Mouse (Mus musculus): ENCODE data around the gene Lhx3. TPM values are rescaled to one million over a fixed set of nuclear protein-coding genes. Genes with fewer than 3 reads are reported as not detected.

Lhx3 gene
- polyA plus RNA-seq, 1 experiment from 2014 or later, result 10.1 TPM

GRCm38 (mm10) chr2:26236681-26237289, 28.7 kb upstream of the Lhx3 start:
- no peaks in the 10 kb centered on the region for H3K36me3 ChIP-seq (ENCODE audit: control insufficient read depth, insufficient read depth, low read length)
- no peaks in the 10 kb centered on the region for H3K27me3 ChIP-seq (ENCODE audit: control insufficient read depth, insufficient read depth, low read length)
- H3K4me2 ChIP-seq (ENCODE audit: low read depth, low read length), result peak overlapping the region; percentile 84
- H3K27ac ChIP-seq (ENCODE audit: low read depth, low read length), result peak overlapping the region; percentile 81
- peak overlapping the region; percentile 94 for H3K4me3 ChIP-seq (ENCODE audit: low read depth, low read length)
- peaks cover 13% of the 10 kb centered on the region; the same call in 1 of the 2 replicates for H3K4me1 ChIP-seq (ENCODE audit: control insufficient read depth, insufficient read depth, low read length)
- under 1% methylated on average over 37 of the region's 51 CpGs for WGBS
- no peaks in the 10 kb centered on the region for H3K9me3 ChIP-seq (ENCODE audit: control insufficient read depth, low read length)
- H3K9ac ChIP-seq (replicated peaks; ENCODE audit: low read depth, low read length), result peak overlapping the region; percentile 88
- ATAC-seq (ENCODE audit: low read depth), result peak; percentile 63

- H3K4me2 ChIP-seq (ENCODE audit: low read depth, low read length), result no peak overlapping the region
- H3K27ac ChIP-seq (ENCODE audit: low read depth, low read length), result no peak overlapping the region
- 81% methylated on average over 2 of the region's 2 CpGs for WGBS
- no peak overlapping the region for H3K9ac ChIP-seq (replicated peaks; ENCODE audit: low read depth, low read length)
- no peaks in the 10 kb centered on the region for H3K27me3 ChIP-seq (ENCODE audit: control insufficient read depth, insufficient read depth, low read length)
- H3K36me3 ChIP-seq (ENCODE audit: control insufficient read depth, insufficient read depth, low read length), result no peaks in the 10 kb centered on the region
- H3K4me3 ChIP-seq (ENCODE audit: low read depth, low read length), result no peak overlapping the region
- H3K9me3 ChIP-seq (ENCODE audit: control insufficient read depth, low read length), result no peaks in the 10 kb centered on the region
- H3K4me1 ChIP-seq (ENCODE audit: control insufficient read depth, insufficient read depth, low read length), result peaks cover 7% of the 10 kb centered on the region; the same call in 1 of the 2 replicates
- ATAC-seq (ENCODE audit: low read depth), result no peak
Observed at GRCm38 (mm10) chr2:26234771-26235170, 26.7 kb upstream of the Lhx3 start.

GRCm38 (mm10) chr2:26234253-26234652, 26.2 kb upstream of the Lhx3 start:
- Histone ChIP-seq H3K9me3 (ENCODE audit: control insufficient read depth, low read length) (no peaks in the 10 kb centered on the region), H3K9ac (replicated peaks; ENCODE audit: low read depth, low read length) (no peak overlapping the region), H3K36me3 (ENCODE audit: control insufficient read depth, insufficient read depth, low read length) (no peaks in the 10 kb centered on the region), H3K27me3 (ENCODE audit: control insufficient read depth, insufficient read depth, low read length) (no peaks in the 10 kb centered on the region), H3K4me2 (ENCODE audit: low read depth, low read length) (no peak overlapping the region), H3K4me1 (ENCODE audit: control insufficient read depth, insufficient read depth, low read length) (peaks cover 7% of the 10 kb centered on the region; the same call in 1 of the 2 replicates), H3K27ac (ENCODE audit: low read depth, low read length) (no peak overlapping the region), H3K4me3 (ENCODE audit: low read depth, low read length) (no peak overlapping the region)
- ATAC-seq (ENCODE audit: low read depth), result no peak
- 72% methylated on average over 5 of the region's 5 CpGs for WGBS

- no peaks in the 10 kb centered on the region for H3K36me3 ChIP-seq (ENCODE audit: control insufficient read depth, insufficient read depth, low read length)
- no peak overlapping the region for H3K9ac ChIP-seq (replicated peaks; ENCODE audit: low read depth, low read length)
- H3K27ac ChIP-seq (ENCODE audit: low read depth, low read length), result no peak overlapping the region
- WGBS, result 90% methylated on average over 3 of the region's 3 CpGs
- H3K27me3 ChIP-seq (ENCODE audit: control insufficient read depth, insufficient read depth, low read length), result no peaks in the 10 kb centered on the region
- no peaks in the 10 kb centered on the region for H3K9me3 ChIP-seq (ENCODE audit: control insufficient read depth, low read length)
- H3K4me2 ChIP-seq (ENCODE audit: low read depth, low read length), result no peak overlapping the region
- peaks cover 5% of the 10 kb centered on the region; the same call in 1 of the 2 replicates for H3K4me1 ChIP-seq (ENCODE audit: control insufficient read depth, insufficient read depth, low read length)
- ATAC-seq (ENCODE audit: low read depth), result no peak
- no peak overlapping the region for H3K4me3 ChIP-seq (ENCODE audit: low read depth, low read length)
Observed at GRCm38 (mm10) chr2:26231366-26231765, 23.3 kb upstream of the Lhx3 start.

GRCm38 (mm10) chr2:26230253-26230652, 22.2 kb upstream of the Lhx3 start:
- no peaks in the 10 kb centered on the region for H3K9me3 ChIP-seq (ENCODE audit: control insufficient read depth, low read length)
- no peak overlapping the region for H3K27ac ChIP-seq (ENCODE audit: low read depth, low read length)
- no peaks in the 10 kb centered on the region for H3K4me1 ChIP-seq (ENCODE audit: control insufficient read depth, insufficient read depth, low read length)
- no peak for ATAC-seq (ENCODE audit: low read depth)
- no peak overlapping the region for H3K4me2 ChIP-seq (ENCODE audit: low read depth, low read length)
- H3K9ac ChIP-seq (replicated peaks; ENCODE audit: low read depth, low read length), result no peak overlapping the region
- WGBS, result 65% methylated on average over 4 of the region's 4 CpGs
- no peaks in the 10 kb centered on the region for H3K27me3 ChIP-seq (ENCODE audit: control insufficient read depth, insufficient read depth, low read length)
- H3K4me3 ChIP-seq (ENCODE audit: low read depth, low read length), result no peak overlapping the region
- H3K36me3 ChIP-seq (ENCODE audit: control insufficient read depth, insufficient read depth, low read length), result no peaks in the 10 kb centered on the region

GRCm38 (mm10) chr2:26227788-26228187, 19.7 kb upstream of the Lhx3 start:
- 68% methylated on average over 1 of the region's 1 CpGs for WGBS
- no peak overlapping the region for H3K27ac ChIP-seq (ENCODE audit: low read depth, low read length)
- no peaks in the 10 kb centered on the region for H3K27me3 ChIP-seq (ENCODE audit: control insufficient read depth, insufficient read depth, low read length)
- no peak overlapping the region for H3K9ac ChIP-seq (replicated peaks; ENCODE audit: low read depth, low read length)
- no peak overlapping the region for H3K4me3 ChIP-seq (ENCODE audit: low read depth, low read length)
- peak; percentile 86 for ATAC-seq (ENCODE audit: low read depth)
- H3K9me3 ChIP-seq (ENCODE audit: control insufficient read depth, low read length), result no peaks in the 10 kb centered on the region
- H3K36me3 ChIP-seq (ENCODE audit: control insufficient read depth, insufficient read depth, low read length), result peaks cover 4% of the 10 kb centered on the region; the same call in 1 of the 2 replicates
- no peaks in the 10 kb centered on the region for H3K4me1 ChIP-seq (ENCODE audit: control insufficient read depth, insufficient read depth, low read length)
- H3K4me2 ChIP-seq (ENCODE audit: low read depth, low read length), result no peak overlapping the region

- ATAC-seq (ENCODE audit: low read depth), result no peak
- Histone ChIP-seq H3K27me3 (ENCODE audit: control insufficient read depth, insufficient read depth, low read length) (no peaks in the 10 kb centered on the region), H3K4me1 (ENCODE audit: control insufficient read depth, insufficient read depth, low read length) (no peaks in the 10 kb centered on the region), H3K27ac (ENCODE audit: low read depth, low read length) (no peak overlapping the region), H3K9ac (replicated peaks; ENCODE audit: low read depth, low read length) (no peak overlapping the region), H3K4me3 (ENCODE audit: low read depth, low read length) (no peak overlapping the region), H3K9me3 (ENCODE audit: control insufficient read depth, low read length) (no peaks in the 10 kb centered on the region), H3K36me3 (ENCODE audit: control insufficient read depth, insufficient read depth, low read length) (peaks cover 16% of the 10 kb centered on the region), H3K4me2 (ENCODE audit: low read depth, low read length) (no peak overlapping the region)
- 91% methylated on average over 4 of the region's 4 CpGs for WGBS
Observed at GRCm38 (mm10) chr2:26225242-26225641, 17.2 kb upstream of the Lhx3 start.

GRCm38 (mm10) chr2:26223961-26224360, 15.9 kb upstream of the Lhx3 start:
- no peaks in the 10 kb centered on the region for H3K4me1 ChIP-seq (ENCODE audit: control insufficient read depth, insufficient read depth, low read length)
- H3K36me3 ChIP-seq (ENCODE audit: control insufficient read depth, insufficient read depth, low read length), result peaks cover 29% of the 10 kb centered on the region
- no peak overlapping the region for H3K4me3 ChIP-seq (ENCODE audit: low read depth, low read length)
- H3K4me2 ChIP-seq (ENCODE audit: low read depth, low read length), result no peak overlapping the region
- H3K9me3 ChIP-seq (ENCODE audit: control insufficient read depth, low read length), result no peaks in the 10 kb centered on the region
- no peak overlapping the region for H3K9ac ChIP-seq (replicated peaks; ENCODE audit: low read depth, low read length)
- no peaks in the 10 kb centered on the region for H3K27me3 ChIP-seq (ENCODE audit: control insufficient read depth, insufficient read depth, low read length)
- H3K27ac ChIP-seq (ENCODE audit: low read depth, low read length), result no peak overlapping the region
- ATAC-seq (ENCODE audit: low read depth), result no peak
- WGBS, result 91% methylated on average over 3 of the region's 3 CpGs

- 21% methylated on average over 3 of the region's 3 CpGs for WGBS
- Histone ChIP-seq H3K9me3 (ENCODE audit: control insufficient read depth, low read length) (no peaks in the 10 kb centered on the region), H3K36me3 (ENCODE audit: control insufficient read depth, insufficient read depth, low read length) (peaks cover 33% of the 10 kb centered on the region), H3K27me3 (ENCODE audit: control insufficient read depth, insufficient read depth, low read length) (no peaks in the 10 kb centered on the region), H3K4me1 (ENCODE audit: control insufficient read depth, insufficient read depth, low read length) (no peaks in the 10 kb centered on the region), H3K4me3 (ENCODE audit: low read depth, low read length) (no peak overlapping the region), H3K9ac (replicated peaks; ENCODE audit: low read depth, low read length) (no peak overlapping the region), H3K4me2 (ENCODE audit: low read depth, low read length) (no peak overlapping the region), H3K27ac (ENCODE audit: low read depth, low read length) (no peak overlapping the region)
- no peak for ATAC-seq (ENCODE audit: low read depth)
Observed at GRCm38 (mm10) chr2:26214526-26214925, 6.4 kb upstream of the Lhx3 start.
